Mouse (Mus musculus): ENCODE measurements around the gene Ghdc.

Ghdc gene

GRCm38 (mm10) chr11:100716649-100717048 lies 54.1 kb downstream of the Ghdc start:
- no peak for DNase-seq

Data from B cell, adult 2 months (primary cell).